Mouse (Mus musculus): ENCODE results near the gene Tor1aip1. TPM values are rescaled to one million over a fixed set of nuclear protein-coding genes. Genes with fewer than 3 reads are reported as not detected.
"Not testable (repeated sequence)": the region's sequence is repeated elsewhere in the genome, so short reads cannot be mapped to it uniquely, and the experiment has no call there.

Gene Tor1aip1
- polyA plus RNA-seq (2012; rRNA removed) = 9.4 and 17.6 TPM in 2 replicates

- under 1% methylated on average over 59 of the region's 59 CpGs for WGBS
- DNase-seq (ENCODE audit: low read depth, low spot score) = no peak
These were observed at the start of gene Tor1aip1 for GRCm38 (mm10) chr1:156035930-156036737. Gene Tor1aip1 (minus strand): TSS chr1:156036480.

GRCm38 (mm10) chr1:156085770-156086169 lies 49.5 kb upstream of the Tor1aip1 start:
- WGBS = 54% methylated on average over 5 of the region's 5 CpGs
- DNase-seq (ENCODE audit: low read depth, low spot score) = peak; percentile 6

- 76% methylated on average over 3 of the region's 3 CpGs for WGBS
- no peak for DNase-seq (ENCODE audit: low read depth, low spot score)
These were observed 48.3 kb upstream of the Tor1aip1 start for GRCm38 (mm10) chr1:156084603-156085002.

GRCm38 (mm10) chr1:156077655-156078054 lies 41.4 kb upstream of the Tor1aip1 start:
- no peak for DNase-seq (ENCODE audit: low read depth, low spot score)
- 59% methylated on average over 3 of the region's 3 CpGs for WGBS

GRCm38 (mm10) chr1:156076474-156076873 lies 40.2 kb upstream of the Tor1aip1 start:
- no peak for DNase-seq (ENCODE audit: low read depth, low spot score)
- 53% methylated on average over 4 of the region's 4 CpGs for WGBS

GRCm38 (mm10) chr1:156074575-156074974 lies 38.3 kb upstream of the Tor1aip1 start:
- WGBS = 68% methylated on average over 8 of the region's 8 CpGs
- no peak for DNase-seq (ENCODE audit: low read depth, low spot score)

GRCm38 (mm10) chr1:156073169-156073821 lies 37.0 kb upstream of the Tor1aip1 start:
- peak; percentile 24 for DNase-seq (ENCODE audit: low read depth, low spot score)
- WGBS = 29% methylated on average over 15 of the region's 15 CpGs

- DNase-seq (ENCODE audit: low read depth, low spot score) = no peak
- WGBS = 74% methylated on average over 14 of the region's 14 CpGs
These were observed 33.8 kb upstream of the Tor1aip1 start for GRCm38 (mm10) chr1:156070106-156070505.

- DNase-seq (ENCODE audit: low read depth, low spot score) = no peak
- 49% methylated on average over 3 of the region's 3 CpGs for WGBS
These were observed 29.9 kb upstream of the Tor1aip1 start for GRCm38 (mm10) chr1:156066133-156066532.

- no peak for DNase-seq (ENCODE audit: low read depth, low spot score)
- WGBS = 72% methylated on average over 4 of the region's 4 CpGs
These were observed 25.9 kb upstream of the Tor1aip1 start for GRCm38 (mm10) chr1:156062193-156062592.

- WGBS = 47% methylated on average over 2 of the region's 2 CpGs
- no peak for DNase-seq (ENCODE audit: low read depth, low spot score)
These were observed 21.9 kb upstream of the Tor1aip1 start for GRCm38 (mm10) chr1:156058207-156058606.

- DNase-seq (ENCODE audit: low read depth, low spot score) = no peak
- WGBS = 69% methylated on average over 3 of the region's 3 CpGs
These were observed 10.4 kb upstream of the Tor1aip1 start for GRCm38 (mm10) chr1:156046688-156047087.

- 13% methylated on average over 5 of the region's 5 CpGs for WGBS
- DNase-seq (ENCODE audit: low read depth, low spot score) = no peak
These were observed 7.9 kb upstream of the Tor1aip1 start for GRCm38 (mm10) chr1:156044211-156044611.

- no peak for DNase-seq (ENCODE audit: low read depth, low spot score)
- WGBS = 6% methylated on average over 4 of the region's 4 CpGs
These were observed 6.7 kb upstream of the Tor1aip1 start for GRCm38 (mm10) chr1:156043027-156043426.

- no peak for DNase-seq (ENCODE audit: low read depth, low spot score)
- 32% methylated on average over 5 of the region's 5 CpGs for WGBS
These were observed 6.2 kb upstream of the Tor1aip1 start for GRCm38 (mm10) chr1:156042481-156042880.

GRCm38 (mm10) chr1:156041451-156042241 lies 5.4 kb upstream of the Tor1aip1 start:
- no peak for DNase-seq (ENCODE audit: low read depth, low spot score)
- 9% methylated on average over 7 of the region's 7 CpGs for WGBS

- under 1% methylated on average over 22 of the region's 22 CpGs for WGBS
- DNase-seq (ENCODE audit: low read depth, low spot score) = no peak
These were observed 4.6 kb upstream of the Tor1aip1 start for GRCm38 (mm10) chr1:156040731-156041401.

- WGBS = 65% methylated on average over 7 of the region's 7 CpGs
- not testable (repeated sequence) for DNase-seq (ENCODE audit: low read depth, low spot score)
These were observed 3.7 kb upstream of the Tor1aip1 start for GRCm38 (mm10) chr1:156039989-156040388.

- no peak for DNase-seq (ENCODE audit: low read depth, low spot score)
- 2% methylated on average over 5 of the region's 5 CpGs for WGBS
These were observed 884 bp upstream of the Tor1aip1 start for GRCm38 (mm10) chr1:156037144-156037583.
